Mouse (Mus musculus): Measurements from ENCODE around the gene Serping1.

GRCm38 (mm10) chr2:84770501-84770900 lies 4.7 kb downstream of the Serping1 start:
- no peak for TF ChIP-seq CTCF (IDR thresholded peaks at IDR 0.05; ENCODE audit: borderline replicate concordance, control insufficient read depth, extremely low read depth, insufficient read depth, low read length, poor library complexity)
- no peak for TF ChIP-seq POLR2A (IDR thresholded peaks at IDR 0.05; ENCODE audit: control insufficient read depth, extremely low read depth, insufficient read depth, low read length, poor library complexity)

Data from thymus, adult 2 months (tissue).